Mouse (Mus musculus): Measurements from ENCODE around the gene Aldh9a1. TPM values are rescaled to one million over a fixed set of nuclear protein-coding genes. Genes with fewer than 3 reads are reported as not detected.
A peak's percentile ranks its signal among the peaks of the same experiment; 100 is the strongest.

Aldh9a1 gene
- polyA plus RNA-seq, 1 experiment from 2014 or later = 29.5 TPM

- H3K9ac ChIP-seq (replicated peaks) = no peak overlapping the region
- no peaks in the 10 kb centered on the region for H3K9me3 ChIP-seq
- no peak overlapping the region for H3K27ac ChIP-seq (replicated peaks)
- no peaks in the 10 kb centered on the region for H3K4me1 ChIP-seq
- peaks cover 17% of the 10 kb centered on the region for H3K36me3 ChIP-seq
- 88% methylated on average over 9 of the region's 9 CpGs for WGBS
- H3K4me2 ChIP-seq (replicated peaks) = no peak overlapping the region
- no peaks in the 10 kb centered on the region for H3K27me3 ChIP-seq
- no peak overlapping the region for H3K4me3 ChIP-seq
- no peak for ATAC-seq (replicated peaks)
These were observed 8.9 kb downstream of the Aldh9a1 start for GRCm38 (mm10) chr1:167358731-167359130.

GRCm38 (mm10) chr1:167360268-167360667 is 10.5 kb downstream of the Aldh9a1 start:
- no peak overlapping the region for H3K4me3 ChIP-seq
- no peak overlapping the region for H3K27ac ChIP-seq (replicated peaks)
- no peak overlapping the region for H3K4me2 ChIP-seq (replicated peaks)
- H3K9ac ChIP-seq (replicated peaks) = no peak overlapping the region
- no peaks in the 10 kb centered on the region for H3K9me3 ChIP-seq
- peaks cover 15% of the 10 kb centered on the region; the same call in 1 of the 2 replicates for H3K36me3 ChIP-seq
- no peaks in the 10 kb centered on the region for H3K4me1 ChIP-seq
- WGBS = 32% methylated on average over 4 of the region's 4 CpGs
- H3K27me3 ChIP-seq = no peaks in the 10 kb centered on the region
- ATAC-seq (replicated peaks) = no peak

- no peak for ATAC-seq (replicated peaks)
- H3K4me3 ChIP-seq = no peak overlapping the region
- H3K27ac ChIP-seq (replicated peaks) = no peak overlapping the region
- WGBS = 79% methylated on average over 4 of the region's 4 CpGs
- peaks cover 9% of the 10 kb centered on the region; the same call in 1 of the 2 replicates for H3K36me3 ChIP-seq
- no peak overlapping the region for H3K9ac ChIP-seq (replicated peaks)
- H3K9me3 ChIP-seq = no peaks in the 10 kb centered on the region
- H3K4me2 ChIP-seq (replicated peaks) = no peak overlapping the region
- no peaks in the 10 kb centered on the region for H3K4me1 ChIP-seq
- H3K27me3 ChIP-seq = no peaks in the 10 kb centered on the region
These were observed 13.0 kb downstream of the Aldh9a1 start for GRCm38 (mm10) chr1:167362819-167363218.

- H3K4me3 ChIP-seq = no peak overlapping the region
- WGBS = 39% methylated on average over 5 of the region's 5 CpGs
- no peak for ATAC-seq (replicated peaks)
- H3K27ac ChIP-seq (replicated peaks) = no peak overlapping the region
- no peaks in the 10 kb centered on the region for H3K27me3 ChIP-seq
- no peak overlapping the region for H3K4me2 ChIP-seq (replicated peaks)
- peaks cover 9% of the 10 kb centered on the region; the same call in 1 of the 2 replicates for H3K36me3 ChIP-seq
- H3K9ac ChIP-seq (replicated peaks) = no peak overlapping the region
- no peaks in the 10 kb centered on the region for H3K9me3 ChIP-seq
- H3K4me1 ChIP-seq = no peaks in the 10 kb centered on the region
These were observed 13.5 kb downstream of the Aldh9a1 start for GRCm38 (mm10) chr1:167363322-167363721.

GRCm38 (mm10) chr1:167365808-167366207 is 16.0 kb downstream of the Aldh9a1 start:
- WGBS = 89% methylated on average over 7 of the region's 7 CpGs
- Histone ChIP-seq H3K4me1 (no peaks in the 10 kb centered on the region), H3K9me3 (no peaks in the 10 kb centered on the region), H3K27me3 (no peaks in the 10 kb centered on the region), H3K9ac (replicated peaks) (no peak overlapping the region), H3K4me2 (replicated peaks) (no peak overlapping the region), H3K27ac (replicated peaks) (no peak overlapping the region), H3K4me3 (no peak overlapping the region), H3K36me3 (peaks cover 12% of the 10 kb centered on the region)
- ATAC-seq (replicated peaks) = no peak

- no peak overlapping the region for H3K4me3 ChIP-seq
- WGBS = 89% methylated on average over 6 of the region's 6 CpGs
- H3K9ac ChIP-seq (replicated peaks) = no peak overlapping the region
- H3K9me3 ChIP-seq = no peaks in the 10 kb centered on the region
- no peaks in the 10 kb centered on the region for H3K27me3 ChIP-seq
- H3K4me1 ChIP-seq = no peaks in the 10 kb centered on the region
- no peak for ATAC-seq (replicated peaks)
- H3K4me2 ChIP-seq (replicated peaks) = no peak overlapping the region
- H3K36me3 ChIP-seq = peaks cover 9% of the 10 kb centered on the region
- no peak overlapping the region for H3K27ac ChIP-seq (replicated peaks)
These were observed 16.8 kb downstream of the Aldh9a1 start for GRCm38 (mm10) chr1:167366621-167367020.

- Histone ChIP-seq H3K9ac (replicated peaks) (no peak overlapping the region), H3K9me3 (no peaks in the 10 kb centered on the region), H3K4me2 (replicated peaks) (no peak overlapping the region), H3K36me3 (peaks cover 9% of the 10 kb centered on the region), H3K4me3 (no peak overlapping the region), H3K27me3 (no peaks in the 10 kb centered on the region), H3K4me1 (no peaks in the 10 kb centered on the region), H3K27ac (replicated peaks) (no peak overlapping the region)
- no peak for ATAC-seq (replicated peaks)
- 93% methylated on average over 4 of the region's 4 CpGs for WGBS
These were observed 18.2 kb downstream of the Aldh9a1 start for GRCm38 (mm10) chr1:167368018-167368417.

- no peak overlapping the region for H3K9ac ChIP-seq (replicated peaks)
- WGBS = 88% methylated on average over 7 of the region's 7 CpGs
These were observed 18.7 kb downstream of the Aldh9a1 start for GRCm38 (mm10) chr1:167368513-167368912.

GRCm38 (mm10) chr1:167369905-167370304 is 20.1 kb downstream of the Aldh9a1 start:
- Histone ChIP-seq H3K27me3 (no peaks in the 10 kb centered on the region), H3K4me3 (no peak overlapping the region), H3K9me3 (no peaks in the 10 kb centered on the region), H3K4me2 (replicated peaks) (no peak overlapping the region), H3K36me3 (peaks cover 14% of the 10 kb centered on the region), H3K27ac (replicated peaks) (no peak overlapping the region), H3K9ac (replicated peaks) (no peak overlapping the region), H3K4me1 (peaks cover 5% of the 10 kb centered on the region; the same call in 1 of the 2 replicates)
- ATAC-seq (replicated peaks) = peak; percentile 34; the same call in 1 of the 2 replicates
- 10% methylated on average over 7 of the region's 7 CpGs for whole genome bisulfite sequencing

More at GRCm38 (mm10) chr1:167368513-167368912, 18.7 kb downstream of the Aldh9a1 start:
- ATAC-seq (replicated peaks) = no peak
- Histone ChIP-seq H3K27me3 (no peaks in the 10 kb centered on the region), H3K4me3 (no peak overlapping the region), H3K9me3 (no peaks in the 10 kb centered on the region), H3K4me1 (no peaks in the 10 kb centered on the region), H3K4me2 (replicated peaks) (no peak overlapping the region), H3K27ac (replicated peaks) (no peak overlapping the region), H3K36me3 (peaks cover 10% of the 10 kb centered on the region)

- H3K4me3 ChIP-seq = no peak overlapping the region
- no peaks in the 10 kb centered on the region for H3K9me3 ChIP-seq
- no peak overlapping the region for H3K9ac ChIP-seq (replicated peaks)
- H3K27me3 ChIP-seq = no peaks in the 10 kb centered on the region
- 95% methylated on average over 7 of the region's 7 CpGs for WGBS
- H3K36me3 ChIP-seq = peaks cover 8% of the 10 kb centered on the region; the same call in 1 of the 2 replicates
- H3K27ac ChIP-seq (replicated peaks) = no peak overlapping the region
- H3K4me1 ChIP-seq = peaks cover 7% of the 10 kb centered on the region; the same call in 1 of the 2 replicates
- no peak overlapping the region for H3K4me2 ChIP-seq (replicated peaks)
- no peak for ATAC-seq (replicated peaks)
These were observed 22.9 kb downstream of the Aldh9a1 start for GRCm38 (mm10) chr1:167372739-167373138.

- 22% methylated on average over 15 of the region's 15 CpGs for WGBS
- Histone ChIP-seq H3K27me3 (no peaks in the 10 kb centered on the region), H3K9ac (replicated peaks) (no peak overlapping the region), H3K4me2 (replicated peaks) (no peak overlapping the region), H3K36me3 (0 out of 2 replicates have a peak, but pooled peaks cover 6% of the 10 kb centered on the region), H3K4me3 (no peak overlapping the region), H3K4me1 (peaks cover 8% of the 10 kb centered on the region; the same call in 1 of the 2 replicates), H3K9me3 (no peaks in the 10 kb centered on the region), H3K27ac (replicated peaks) (no peak overlapping the region)
- peak; percentile 41; the same call in 1 of the 2 replicates for ATAC-seq (replicated peaks)
These were observed 24.4 kb downstream of the Aldh9a1 start for GRCm38 (mm10) chr1:167374003-167374784.

GRCm38 (mm10) chr1:167374942-167375341 is 25.2 kb downstream of the Aldh9a1 start:
- Histone ChIP-seq H3K27ac (replicated peaks) (no peak overlapping the region), H3K36me3 (0 out of 2 replicates have a peak, but pooled peaks cover 5% of the 10 kb centered on the region), H3K4me3 (no peak overlapping the region), H3K4me1 (peaks cover 8% of the 10 kb centered on the region; the same call in 1 of the 2 replicates), H3K4me2 (replicated peaks) (no peak overlapping the region), H3K9me3 (no peaks in the 10 kb centered on the region), H3K27me3 (no peaks in the 10 kb centered on the region), H3K9ac (replicated peaks) (no peak overlapping the region)
- ATAC-seq (replicated peaks) = no peak
- 64% methylated on average over 2 of the region's 2 CpGs for WGBS

Data from forebrain, embryonic 15.5 days (tissue).